Mouse (Mus musculus) lung, postnatal 0 days (tissue): Measurements from ENCODE around the gene Sytl3.

Experiments used
- CTCF ChIP-seq: IDR thresholded peaks from 2 replicates; pipeline ENCODE4 v1.5.1; 2016; ENCODE audit warnings: antibody characterized with exemption, mild to moderate bottlenecking
- EP300 ChIP-seq: IDR thresholded peaks from 2 replicates; pipeline ENCODE4 v1.6.1; 2016; ENCODE audit warnings: antibody characterized with exemption, mild to moderate bottlenecking, control low read depth

- 0 out of 2 replicates have a peak, but pooled peaks have one; percentile 1 for TF ChIP-seq CTCF
- TF ChIP-seq EP300 = no peak
Observed at GRCm38 (mm10) chr17:6778771-6779509, 120.0 kb downstream of the Sytl3 start.
